Mouse (Mus musculus) ES-E14 (cell line): ENCODE measurements around the gene Itpr2. TPM values are rescaled to one million over a fixed set of nuclear protein-coding genes. Genes with fewer than 3 reads are reported as not detected.

Experiments
- DNase-seq: peaks from one replicate; pipeline ENCODE4 v3.0.0-alpha.2; 2013; ENCODE audit warnings: low read depth, low spot score
- H3K27ac ChIP-seq: 2 replicates; pipeline ENCODE4 v1.5.1; 2012; ENCODE audit warnings: low read depth, mild to moderate bottlenecking, low read length, moderate library complexity, mixed read lengths; ENCODE audit not compliant: poor library complexity, insufficient read depth, severe bottlenecking
- H3K36me3 ChIP-seq: 2 replicates; pipeline ENCODE4 v1.6.1; 2012; ENCODE audit warnings: mild to moderate bottlenecking, low read length, moderate library complexity, mixed read lengths; ENCODE audit not compliant: control insufficient read depth, poor library complexity, insufficient read depth, severe bottlenecking
- H3K4me1 ChIP-seq, 2 experiments: fragments of 150-350 bp in 1 of 2; sonication (generic) in 1 of 2; 2 replicates each; pipeline ENCODE4 v1.6.1; 2012; ENCODE audit warnings: low read length in 2 of 2, mild to moderate bottlenecking in 1 of 2, mixed read lengths in 1 of 2; ENCODE audit not compliant: control insufficient read depth in 2 of 2, insufficient read depth in 2 of 2, poor library complexity in 1 of 2
- H3K4me3 ChIP-seq, 2 experiments: fragments of 150-350 bp in 1 of 2; sonication (generic) in 1 of 2; 2 replicates each; pipeline ENCODE4 v1.5.1; 2012; ENCODE audit warnings: low read length in 2 of 2, low read depth in 1 of 2, mild to moderate bottlenecking in 1 of 2, mixed read lengths in 1 of 2; ENCODE audit not compliant: insufficient read depth in 1 of 2, poor library complexity in 1 of 2, severe bottlenecking in 1 of 2
- H3K9ac ChIP-seq: 2 replicates; pipeline ENCODE4 v1.6.1; 2012; ENCODE audit warnings: low read depth, mild to moderate bottlenecking, low read length, mixed read lengths; ENCODE audit not compliant: poor library complexity, insufficient read depth, severe bottlenecking
- H3K9me3 ChIP-seq: fragments of 150-350 bp; sonication (generic); 2 replicates; pipeline ENCODE4 v1.6.1; 2012; ENCODE audit warnings: low read depth, mild to moderate bottlenecking, low read length; ENCODE audit not compliant: control insufficient read depth, insufficient read depth
- CHD2 ChIP-seq: IDR thresholded peaks from 2 replicates; pipeline ENCODE4 v1.6.1; 2014; ENCODE audit warnings: mild to moderate bottlenecking, low read depth, low read length, inconsistent platforms
- HCFC1 ChIP-seq: IDR thresholded peaks from 2 replicates; pipeline ENCODE4 v1.6.1; 2012; ENCODE audit warnings: low read length, inconsistent platforms, borderline replicate concordance; ENCODE audit not compliant: insufficient read depth
- MAFK ChIP-seq: IDR thresholded peaks from 2 replicates; pipeline ENCODE4 v1.6.1; 2014; ENCODE audit warnings: mild to moderate bottlenecking, low read depth, low read length, inconsistent platforms; ENCODE audit not compliant: insufficient read depth
- ZC3H11A ChIP-seq: IDR thresholded peaks from 2 replicates; pipeline ENCODE4 v1.6.1; 2012; ENCODE audit warnings: low read depth, mild to moderate bottlenecking, inconsistent platforms, low read length, borderline replicate concordance
- ZNF384 ChIP-seq: IDR thresholded peaks from 2 replicates; pipeline ENCODE4 v1.6.1; 2012; ENCODE audit warnings: low read depth, low read length, inconsistent platforms
- in situ Hi-C, 2 experiments: fragments of 600-800 bp; cut with MboI; formaldehyde crosslinking; loops; one replicate each; pipeline ENCODE4 v1.15.1; 2025; ENCODE audit warnings: low sequenced_read_pairs in 2 of 2, inconsistent platforms in 1 of 2; ENCODE audit not compliant: unreplicated experiment in 2 of 2
- total RNA-seq: library from RNA; depleted of rRNA; stranded (reverse); fragments of 300-350 nt; gene quantifications from 2 replicates; pipeline ENCODE4 v1.2.3, GENCODE M21; 2012

The Itpr2 gene
- total RNA-seq, 1 experiment: 1.5 TPM

- H3K27ac ChIP-seq: no peak overlapping the region
- no peaks in the 10 kb centered on the region for H3K9me3 ChIP-seq
- TF ChIP-seq MAFK (no peak), ZNF384 (no peak), CHD2 (no peak), ZC3H11A (no peak), HCFC1 (no peak)
- no peak overlapping the region for H3K9ac ChIP-seq
- no peak overlapping the region for H3K4me3 ChIP-seq
- DNase-seq: no peak
- H3K4me1 ChIP-seq: peaks cover 0 to 7% of the 10 kb centered on the region in 2 experiments; a peak in 2 of 4 replicates
- no peaks in the 10 kb centered on the region for H3K36me3 ChIP-seq
- in situ Hi-C loops: no loop called here
These were observed 343.3 kb downstream of the Itpr2 start for GRCm38 (mm10) chr6:146158717-146159116.

GRCm38 (mm10) chr6:146157983-146158535, 344.0 kb downstream of the Itpr2 start:
- H3K9me3 ChIP-seq: no peaks in the 10 kb centered on the region
- no peaks in the 10 kb centered on the region for H3K36me3 ChIP-seq
- H3K27ac ChIP-seq: no peak overlapping the region
- peak; percentile 25 for DNase-seq
- peaks cover 0 to 7% of the 10 kb centered on the region in 2 experiments; a peak in 2 of 4 replicates for H3K4me1 ChIP-seq
- H3K4me3 ChIP-seq: no peak overlapping the region
- no peak overlapping the region for H3K9ac ChIP-seq
- no peak for TF ChIP-seq HCFC1
- no peak for TF ChIP-seq ZC3H11A
- TF ChIP-seq ZNF384: no peak
- TF ChIP-seq MAFK: no peak
- no peak for TF ChIP-seq CHD2
- in situ Hi-C loops: no loop called here

- Histone ChIP-seq H3K9me3 (no peaks in the 10 kb centered on the region), H3K9ac (no peak overlapping the region), H3K4me3 (no peak overlapping the region), H3K4me1 (peaks cover 0 to 7% of the 10 kb centered on the region in 2 experiments; a peak in 2 of 4 replicates), H3K27ac (no peak overlapping the region), H3K36me3 (no peaks in the 10 kb centered on the region)
- DNase-seq: no peak
- TF ChIP-seq ZC3H11A (no peak), MAFK (no peak)
- in situ Hi-C loops: no loop called here
These were observed 344.9 kb downstream of the Itpr2 start for GRCm38 (mm10) chr6:146157099-146157498.

- DNase-seq: no peak
- TF ChIP-seq HCFC1 (no peak), MAFK (no peak), ZNF384 (no peak), ZC3H11A (no peak), CHD2 (no peak)
- H3K27ac ChIP-seq: no peak overlapping the region
- in situ Hi-C loops: no loop called here
- H3K4me1 ChIP-seq: peaks cover 0 to 7% of the 10 kb centered on the region in 2 experiments; a peak in 2 of 4 replicates
- no peak overlapping the region for H3K4me3 ChIP-seq
- no peaks in the 10 kb centered on the region for H3K9me3 ChIP-seq
- no peak overlapping the region for H3K9ac ChIP-seq
- H3K36me3 ChIP-seq: no peaks in the 10 kb centered on the region
These were observed 345.5 kb downstream of the Itpr2 start for GRCm38 (mm10) chr6:146156536-146156935.
